Mouse (Mus musculus): ENCODE data around the gene Ccdc126. TPM values are rescaled to one million over a fixed set of nuclear protein-coding genes. Genes with fewer than 3 reads are reported as not detected.
"Not testable (repeated sequence)": the region's sequence is repeated elsewhere in the genome, so short reads cannot be mapped to it uniquely, and the experiment has no call there.

Ccdc126 gene
- 10 to 100 TPM in 1 of 2 experiments, 1 to 10 TPM in 1; 9.8 to 10.1 TPM for total RNA-seq (2021)

DNA sequence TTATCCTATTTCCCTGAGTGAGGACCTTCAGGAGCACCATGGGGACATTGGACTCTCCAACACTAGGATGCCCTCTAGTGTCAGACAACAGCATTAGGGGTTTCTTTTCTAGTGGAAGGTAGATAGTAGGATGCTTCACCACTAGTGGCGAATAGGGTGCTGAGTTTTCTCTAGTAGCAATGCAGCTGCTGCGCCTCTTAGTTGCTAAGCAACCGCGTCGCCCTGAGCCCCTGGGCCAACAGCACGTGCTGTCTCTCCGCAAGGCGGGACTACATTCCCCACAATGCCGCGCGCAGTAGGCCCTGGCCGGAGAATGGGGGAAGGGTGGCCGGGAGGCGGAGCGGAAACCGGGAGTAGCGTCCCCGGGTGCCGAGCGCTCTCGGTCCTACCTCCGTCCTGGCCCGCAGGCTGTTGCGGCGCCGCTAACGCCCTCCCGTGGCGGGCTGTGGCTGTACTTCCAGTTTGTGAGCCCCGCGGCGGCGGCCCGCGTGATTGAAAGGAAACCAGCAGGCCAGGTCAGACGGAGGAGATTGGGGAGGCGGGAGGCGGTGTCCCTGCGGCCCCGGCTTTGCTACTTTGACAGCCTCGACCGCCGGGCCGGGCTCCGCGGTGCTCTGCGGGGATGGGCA lies at the start of gene Ccdc126:
Ccdc126 (plus strand) TSS at position 309 of the 629 bp plus-strand sequence.
- DNase-seq (ENCODE audit: low spot score in 2 of 2) = peak; percentile 98 to 99
- intact Hi-C loops (cut with DNase I) = loop anchor here (2.0 to 5.0 kb wide), 4 partner anchors 48 to 92 kb away; partner anchors contain the start of gene Fam221a

DNA sequence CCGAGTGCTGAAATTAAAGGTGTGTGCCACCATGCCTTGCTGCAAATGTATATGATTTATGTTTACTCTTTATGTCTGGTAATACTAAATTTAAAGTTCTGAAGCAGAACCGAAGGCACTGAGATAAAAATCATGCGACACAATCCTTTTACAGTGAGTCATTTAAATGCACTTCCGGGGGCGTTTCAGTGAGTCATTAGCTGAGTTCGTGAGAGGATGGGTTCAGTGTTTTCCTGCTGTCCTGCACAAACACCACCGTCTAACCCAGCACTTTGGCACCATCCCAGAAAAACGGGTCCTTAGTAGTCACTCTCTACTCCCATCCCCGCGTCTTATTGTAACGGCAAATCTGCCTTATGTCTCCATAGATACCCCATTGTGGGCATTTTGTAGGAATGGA lies 49.2 kb upstream of the Ccdc126 start:
- peak in 1 of 2 experiments; percentile 35 for DNase-seq (ENCODE audit: low spot score in 2 of 2)
- intact Hi-C loops (cut with DNase I) = loop anchor here (1.0 to 2.0 kb wide), 2 partner anchors 49 to 128 kb away; partner anchors contain the start of gene Ccdc126

DNA sequence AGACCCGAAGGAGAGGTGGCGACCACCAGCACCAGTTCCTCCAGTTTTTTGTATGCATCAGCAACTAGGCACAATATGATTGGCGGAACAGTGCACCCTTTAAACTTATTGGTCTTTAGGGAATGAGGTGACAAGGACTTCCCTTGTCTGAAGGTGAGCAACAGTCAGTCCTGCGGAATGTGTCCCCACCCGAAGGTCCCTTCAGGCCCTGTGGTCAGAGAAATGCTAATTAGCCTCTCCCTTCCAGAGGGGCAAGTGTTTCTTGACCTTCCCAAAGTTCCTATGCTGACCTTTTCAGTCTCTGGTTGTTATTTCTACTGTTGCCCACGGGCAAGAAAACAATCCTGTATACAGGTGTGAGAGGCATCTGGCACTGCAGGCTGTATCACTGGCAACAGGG lies 47.3 kb upstream of the Ccdc126 start:
- DNase-seq (ENCODE audit: low spot score in 2 of 2) = no peak

DNA sequence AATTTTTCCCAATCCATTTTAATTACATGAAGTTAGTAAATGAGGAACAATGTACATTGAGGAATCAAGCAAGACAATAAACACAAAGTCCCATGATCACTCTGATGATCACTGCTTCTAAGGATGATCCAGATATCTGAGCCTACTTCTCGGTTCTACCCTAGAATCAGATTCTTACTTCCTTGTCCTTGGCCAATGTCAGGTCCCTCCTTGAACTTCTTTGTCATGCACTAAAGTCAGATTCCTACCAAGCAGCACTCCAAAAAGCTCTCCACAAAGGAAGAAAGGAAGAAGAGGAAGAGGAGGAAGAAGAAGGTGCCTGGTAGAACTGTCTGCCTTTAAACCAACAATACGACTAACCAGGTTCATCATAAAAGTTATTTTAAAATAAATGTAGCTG lies 46.2 kb upstream of the Ccdc126 start:
- intact Hi-C loops (cut with DNase I) = no loop called here
- no peak for DNase-seq (ENCODE audit: low spot score in 2 of 2)

More for the DNA sequence above, 47.3 kb upstream of the Ccdc126 start:
- intact Hi-C loops (cut with DNase I) = no loop called here

DNA sequence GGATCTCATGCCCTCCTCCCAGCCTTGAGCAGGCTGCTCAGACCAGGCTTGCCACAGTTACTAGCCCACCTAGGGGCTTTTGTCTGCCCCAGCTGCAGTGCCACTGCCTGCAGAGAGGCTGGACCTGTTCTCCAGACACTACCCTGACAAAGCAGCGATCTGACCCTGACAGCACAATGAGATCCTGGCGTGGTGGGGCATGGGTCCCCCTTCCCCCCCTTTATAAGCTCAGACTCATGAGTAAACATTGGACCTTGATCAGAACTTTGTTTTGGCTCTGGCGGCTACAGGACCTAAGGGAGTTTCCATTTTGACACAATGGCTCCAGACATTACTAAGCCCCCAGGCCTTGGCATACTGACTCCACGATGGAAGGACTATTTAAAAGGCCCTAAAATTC lies 45.1 kb upstream of the Ccdc126 start:
- no peak for DNase-seq (ENCODE audit: low spot score in 2 of 2)
- intact Hi-C loops (cut with DNase I) = no loop called here

DNA sequence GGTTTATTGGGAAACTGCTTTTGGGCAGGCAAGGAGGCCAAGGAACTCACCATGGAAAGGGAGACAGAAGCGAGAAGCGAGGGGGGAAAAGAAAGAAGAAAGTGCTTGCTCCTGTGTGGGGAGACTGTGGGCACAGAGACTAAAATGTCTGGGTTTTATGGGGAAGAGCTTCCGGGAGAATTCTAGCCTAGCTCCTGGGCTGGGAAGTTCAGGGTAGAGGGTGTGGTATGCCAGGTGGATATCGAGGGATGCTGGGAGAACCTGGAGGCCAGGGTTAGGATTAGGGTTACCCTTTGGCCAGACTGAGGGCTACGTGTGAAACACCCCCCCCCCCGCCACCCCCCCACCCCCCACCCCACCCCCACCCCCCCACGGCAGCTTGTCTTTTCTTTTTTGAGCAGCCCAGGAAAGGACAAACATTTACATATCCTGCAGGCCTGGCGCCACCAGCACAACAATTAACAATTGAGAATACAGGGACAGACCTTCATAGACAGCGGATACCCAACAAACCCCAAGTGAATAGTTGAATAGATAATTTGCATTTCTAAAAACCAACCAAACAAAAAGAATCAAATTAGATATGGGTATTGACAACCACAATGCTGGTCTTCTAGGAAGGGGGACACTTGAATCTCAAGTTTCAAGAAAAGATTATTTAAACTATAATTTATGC lies 44.5 kb upstream of the Ccdc126 start:
- intact Hi-C loops (cut with DNase I) = no loop called here
- no peak for DNase-seq (ENCODE audit: low spot score in 2 of 2)

DNA sequence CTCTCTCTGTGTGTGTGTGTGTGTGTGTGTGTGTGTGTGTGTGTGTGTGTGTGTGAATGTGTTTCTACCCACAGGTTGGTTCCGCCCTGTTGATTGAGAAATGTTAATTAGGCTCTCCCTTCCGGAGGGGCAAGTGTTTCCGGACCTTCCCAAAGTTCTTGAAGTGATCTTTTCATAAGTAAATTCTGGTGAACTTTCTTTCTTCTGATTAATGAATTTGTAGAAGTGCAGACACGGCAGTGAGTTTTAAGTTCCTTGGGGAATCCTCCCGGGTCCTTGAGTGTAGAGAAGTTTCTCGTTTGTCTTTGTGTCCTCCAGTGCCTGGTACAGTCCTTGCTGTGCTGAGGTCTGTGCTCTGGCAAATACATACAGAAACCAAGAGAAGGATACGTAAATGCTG lies 43.8 kb upstream of the Ccdc126 start:
- intact Hi-C loops (cut with DNase I) = no loop called here
- DNase-seq (ENCODE audit: low spot score in 2 of 2) = no peak

DNA sequence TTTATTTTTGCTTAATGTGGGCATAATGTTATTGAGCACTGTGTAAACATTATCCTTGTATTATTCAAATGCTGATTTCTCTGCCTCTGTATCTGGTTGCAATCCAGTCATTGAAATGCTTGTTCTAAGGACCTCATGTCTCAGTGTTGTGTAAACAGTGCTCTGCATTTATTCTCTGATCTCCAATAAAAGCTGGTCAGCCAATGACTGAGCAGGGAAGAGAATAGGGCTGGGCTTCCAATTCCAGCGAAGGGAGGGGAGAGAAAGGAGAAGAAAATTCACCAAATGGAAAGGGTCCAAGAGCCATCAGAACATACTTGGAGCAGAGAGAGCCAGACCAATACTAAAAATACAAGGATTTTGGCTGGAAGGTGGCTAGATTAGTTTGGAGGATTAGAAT lies 38.1 kb upstream of the Ccdc126 start:
- no peak for DNase-seq (ENCODE audit: low spot score in 2 of 2)
- intact Hi-C loops (cut with DNase I) = no loop called here

DNA sequence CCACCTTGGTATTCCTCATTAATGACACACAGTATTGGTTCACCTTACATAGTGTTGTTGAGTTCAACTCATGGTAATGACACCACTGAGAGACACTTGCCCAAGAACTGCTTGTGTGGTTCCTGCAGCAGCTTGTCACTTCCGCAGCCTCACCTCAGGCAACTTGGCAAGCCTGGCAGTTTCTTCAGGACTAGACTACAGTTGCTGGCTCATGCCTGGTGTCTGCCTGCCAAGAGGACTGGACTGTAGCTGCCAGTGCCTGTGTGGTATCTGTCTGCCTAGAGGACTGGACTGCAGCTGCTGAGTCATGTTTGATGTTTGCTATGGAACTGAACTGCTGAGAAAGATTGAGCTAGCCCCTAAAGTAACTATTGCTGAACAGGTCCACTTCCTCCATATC lies 37.0 kb upstream of the Ccdc126 start:
- DNase-seq (ENCODE audit: low spot score in 2 of 2) = peak in 1 of 2 experiments; percentile 11
- intact Hi-C loops (cut with DNase I) = no loop called here

DNA sequence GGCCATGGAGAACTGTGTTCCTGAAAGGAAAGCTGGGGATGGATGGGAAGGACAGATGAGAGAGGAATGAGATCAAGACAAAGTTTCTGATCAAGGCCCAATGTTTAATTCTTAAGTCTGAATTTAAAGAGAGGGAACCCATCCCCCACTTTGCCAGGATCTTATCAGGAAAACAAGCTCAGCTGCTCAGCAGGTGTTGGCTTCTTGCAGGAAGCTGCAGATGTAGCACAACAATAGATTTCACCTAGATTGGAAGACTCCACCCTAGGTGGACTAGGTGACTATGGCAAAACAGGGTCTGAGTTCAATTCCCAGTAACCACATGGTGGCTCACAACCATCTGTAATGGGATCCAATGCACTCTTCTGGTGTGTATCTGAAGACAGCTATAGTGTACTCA lies 20.8 kb upstream of the Ccdc126 start:
- DNase-seq (ENCODE audit: low spot score in 2 of 2) = no peak
- intact Hi-C loops (cut with DNase I) = no loop called here

DNA sequence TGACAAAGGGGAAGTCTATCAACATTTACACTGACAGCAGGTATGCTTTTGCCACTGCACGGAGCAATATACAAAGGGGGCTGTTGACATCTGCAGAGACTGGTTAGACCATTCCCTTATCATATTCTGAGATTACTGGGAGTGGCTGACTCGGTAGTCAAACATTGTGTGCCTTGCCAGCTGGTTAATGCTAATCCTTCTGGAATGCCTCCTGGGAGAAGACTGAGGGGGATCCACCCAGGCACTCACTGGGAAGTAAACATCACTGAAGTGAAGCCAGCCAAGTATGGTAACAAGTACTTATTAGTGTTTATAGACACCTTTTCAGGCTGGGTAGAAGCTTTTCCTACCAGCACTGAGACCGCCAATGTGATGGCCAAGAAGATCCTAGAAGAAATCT lies 4.3 kb upstream of the Ccdc126 start:
- DNase-seq (ENCODE audit: low spot score in 2 of 2) = not testable (repeated sequence)
- intact Hi-C loops (cut with DNase I) = loop anchor here (5.0 kb wide), 1 partner anchor 88 kb away; no protein-coding TSS in a partner anchor

DNA sequence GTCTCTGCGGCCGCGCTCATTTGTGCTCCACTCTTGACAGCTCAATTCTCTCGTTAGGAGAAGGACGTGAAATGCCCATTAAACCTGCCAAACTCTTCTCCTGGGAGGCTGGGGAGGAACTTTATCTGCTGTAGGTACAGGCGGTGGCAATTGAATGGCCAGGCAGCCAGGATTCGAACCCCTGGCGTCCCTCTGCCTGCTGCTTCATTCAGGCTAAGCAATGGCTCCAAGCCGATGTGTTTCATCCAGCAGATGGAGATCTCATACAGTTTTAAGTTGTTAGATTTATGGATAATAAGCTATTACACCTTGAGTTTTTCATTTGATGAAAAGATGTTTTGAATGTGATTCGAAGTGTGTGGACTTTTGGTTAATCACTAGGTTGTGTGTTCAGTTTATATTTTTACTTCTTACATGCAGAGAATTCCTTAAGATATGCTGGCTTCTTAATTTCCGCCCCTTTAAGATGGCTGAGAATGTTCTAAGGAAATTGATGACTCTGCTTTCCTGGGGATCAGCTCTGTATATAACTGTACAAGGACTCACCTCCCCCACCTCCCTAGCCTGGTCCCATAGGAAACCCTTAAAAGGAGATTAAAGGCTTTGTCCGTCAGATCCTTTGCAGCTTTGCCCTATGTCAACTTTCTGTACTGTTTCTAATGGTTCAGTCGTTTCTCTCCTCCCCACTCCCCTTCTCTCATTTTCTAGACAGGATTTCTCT lies 681 bp downstream of the Ccdc126 start:
- peak; percentile 30 to 51 for DNase-seq (ENCODE audit: low spot score in 2 of 2)
- intact Hi-C loops (cut with DNase I) = loop anchor here (2.0 to 5.0 kb wide), 4 partner anchors 47 to 92 kb away; partner anchors contain the start of gene Fam221a

DNA sequence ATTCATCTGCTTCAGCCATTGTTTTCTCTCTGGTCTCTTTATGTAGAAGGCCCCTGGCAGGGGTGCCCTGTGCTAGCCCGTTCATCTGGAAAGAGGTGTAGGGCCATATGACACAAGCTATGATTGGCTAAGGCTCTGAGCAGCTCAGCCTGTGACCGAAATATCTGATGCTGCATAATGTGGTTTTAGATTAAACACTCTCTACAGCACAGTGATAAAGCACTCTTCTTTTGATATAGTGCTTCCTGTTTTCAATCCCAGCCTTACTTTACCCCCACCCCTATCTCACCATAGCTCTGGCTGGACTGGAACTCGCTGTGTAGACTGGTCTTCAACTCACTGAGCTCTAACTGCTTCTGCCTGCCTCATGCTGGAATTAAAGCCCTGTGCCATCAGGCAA lies 2.3 kb downstream of the Ccdc126 start:
- intact Hi-C loops (cut with DNase I) = no loop called here
- no peak for DNase-seq (ENCODE audit: low spot score in 2 of 2)

DNA sequence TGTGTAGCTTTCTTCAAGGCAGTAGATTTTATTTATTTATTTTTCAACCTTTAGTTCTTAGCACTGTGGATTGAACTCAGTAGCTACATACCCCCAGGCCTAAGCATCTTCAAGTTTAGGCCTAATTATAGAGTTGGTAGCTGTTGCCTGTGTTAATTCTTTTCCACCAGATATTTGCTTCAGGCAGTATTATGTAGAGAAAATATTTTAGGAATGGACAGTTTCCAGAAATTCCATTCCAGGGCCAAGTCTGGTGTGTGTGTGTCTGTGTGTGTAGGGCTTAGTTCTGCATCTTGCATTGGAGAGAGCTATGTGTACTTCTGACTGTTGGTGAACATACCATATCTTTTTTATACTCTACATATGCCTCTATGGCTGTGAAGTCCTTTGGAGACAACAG lies 3.0 kb downstream of the Ccdc126 start:
- DNase-seq (ENCODE audit: low spot score in 2 of 2) = peak; percentile 12 to 24
- intact Hi-C loops (cut with DNase I) = no loop called here

DNA sequence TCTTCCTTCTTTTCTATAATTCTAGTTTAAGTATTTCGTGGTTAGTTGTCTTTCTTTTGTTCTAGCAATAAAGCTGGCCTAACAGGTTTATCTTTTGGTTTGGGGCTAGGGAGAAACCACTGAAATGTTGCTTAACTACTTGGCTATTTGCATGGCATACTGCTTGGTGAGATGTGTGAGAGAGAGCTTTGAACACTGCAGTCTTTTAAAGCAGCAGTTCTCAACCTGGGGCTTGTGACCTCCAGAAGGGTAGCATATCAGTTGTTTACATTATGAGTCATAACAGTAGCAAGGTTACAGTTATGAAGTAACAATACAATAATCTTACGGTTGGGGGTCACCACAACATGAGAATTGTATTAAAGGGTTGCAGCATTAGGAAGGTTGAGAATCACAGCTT lies 3.9 kb downstream of the Ccdc126 start:
- intact Hi-C loops (cut with DNase I) = no loop called here
- DNase-seq (ENCODE audit: low spot score in 2 of 2) = no peak

DNA sequence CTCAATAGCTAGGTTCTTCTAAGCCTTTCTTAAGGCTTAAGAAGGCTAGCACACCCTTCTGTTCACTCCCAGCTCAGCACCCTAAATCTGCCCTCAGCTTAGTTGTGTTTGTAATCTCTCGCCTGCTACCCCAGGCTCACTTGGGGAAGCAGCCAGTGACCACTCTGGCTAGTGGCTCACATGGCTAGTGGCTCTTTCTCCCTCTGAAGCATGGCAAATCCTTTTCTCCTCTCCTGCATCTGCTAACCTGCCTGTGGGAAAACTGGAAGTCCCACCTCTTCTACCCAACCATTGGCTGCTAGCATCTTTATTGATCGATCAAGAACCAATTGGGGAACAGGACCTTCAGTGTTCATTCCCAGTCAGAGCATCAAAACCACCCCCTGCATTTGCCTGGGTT lies 5.5 kb downstream of the Ccdc126 start:
- no peak for DNase-seq (ENCODE audit: low spot score in 2 of 2)
- intact Hi-C loops (cut with DNase I) = no loop called here

DNA sequence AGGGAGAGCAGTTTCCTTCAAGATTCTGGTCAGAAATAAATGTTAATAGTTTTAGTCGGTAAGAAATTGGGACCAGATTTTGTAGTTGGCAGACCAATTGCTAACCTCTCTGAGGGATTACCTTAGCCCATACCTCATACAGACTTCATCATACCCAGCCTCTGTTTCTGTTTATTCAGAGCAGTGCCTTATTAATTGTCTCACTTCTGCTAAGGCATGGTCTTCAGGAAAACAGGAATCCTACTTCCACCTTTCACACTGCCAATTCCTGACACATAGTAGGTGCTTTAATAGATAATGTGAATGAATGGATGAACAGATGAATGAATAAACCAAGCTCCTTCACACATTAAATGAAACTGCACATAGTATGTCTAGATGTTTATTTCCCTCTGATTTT lies 6.2 kb downstream of the Ccdc126 start:
- intact Hi-C loops (cut with DNase I) = no loop called here
- no peak for DNase-seq (ENCODE audit: low spot score in 2 of 2)

DNA sequence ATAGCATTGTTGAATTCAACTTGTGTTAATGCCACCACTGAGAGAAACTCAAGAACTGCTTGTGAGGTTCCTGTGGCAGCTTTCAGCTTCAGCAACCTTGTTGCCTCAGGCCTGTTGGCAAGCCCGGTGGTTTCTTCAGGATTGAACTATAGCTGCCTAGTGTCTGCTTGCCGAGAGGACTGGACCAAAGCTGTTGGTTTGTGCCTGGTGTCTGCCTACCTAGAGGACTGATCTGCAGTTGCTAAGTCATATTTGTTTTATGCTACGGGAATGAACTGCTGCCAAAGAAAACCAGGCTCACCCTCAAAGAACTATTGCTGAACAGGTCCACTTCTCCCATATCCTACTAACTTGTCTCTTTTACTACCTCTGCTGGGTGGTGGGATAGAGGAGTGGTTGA lies 7.8 kb downstream of the Ccdc126 start:
- DNase-seq (ENCODE audit: low spot score in 2 of 2) = no peak
- intact Hi-C loops (cut with DNase I) = no loop called here

DNA sequence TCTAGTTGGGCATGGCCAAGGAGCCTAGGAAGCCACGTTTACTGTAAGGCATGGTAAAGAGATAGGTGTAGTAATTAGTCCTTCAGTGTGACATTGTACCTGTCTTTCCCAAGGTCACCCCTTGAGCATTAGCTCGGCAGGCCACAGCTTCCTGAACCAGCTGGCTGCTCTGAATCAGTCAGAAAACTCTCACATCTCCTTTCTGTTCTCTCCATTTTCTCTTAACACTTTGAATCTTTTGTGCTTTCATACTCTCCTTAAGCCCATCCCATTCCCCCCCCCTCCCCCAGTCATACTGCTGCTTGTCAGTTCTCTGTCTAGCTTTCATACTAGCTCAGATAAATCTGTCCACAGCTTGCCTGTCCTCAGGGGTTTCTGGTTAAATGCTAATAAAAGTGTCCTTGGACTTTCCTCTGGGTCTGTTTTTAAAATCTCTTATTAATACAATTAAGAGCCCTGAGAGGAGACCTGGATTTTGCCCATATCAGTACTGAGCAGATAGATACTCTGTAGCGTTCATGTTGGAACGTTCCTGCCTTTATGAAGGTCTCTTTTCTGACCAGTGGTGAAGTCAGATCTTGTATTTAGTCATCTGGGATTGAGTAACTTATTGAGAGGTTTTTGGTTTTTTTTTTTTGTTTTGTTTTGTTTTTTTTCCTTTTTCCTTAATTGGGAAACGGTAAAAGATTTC lies 12.4 kb downstream of the Ccdc126 start:
- DNase-seq (ENCODE audit: low spot score in 2 of 2) = no peak
- intact Hi-C loops (cut with DNase I) = no loop called here

DNA sequence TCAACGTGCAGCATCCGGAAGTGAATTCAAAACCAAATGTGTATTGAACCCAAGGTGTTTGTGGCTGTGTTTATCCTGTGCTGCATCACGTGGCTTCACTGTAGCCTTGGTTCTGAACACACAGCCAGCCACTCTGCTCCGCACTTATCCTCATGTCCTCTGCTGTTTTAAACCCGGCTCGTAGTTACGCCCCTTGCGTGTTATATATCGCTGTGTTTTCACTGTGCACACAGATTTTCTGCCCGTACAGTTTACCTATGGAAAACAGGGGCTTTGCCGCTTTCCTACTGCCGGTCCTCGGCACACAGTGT lies 12.9 kb downstream of the Ccdc126 start:
- intact Hi-C loops (cut with DNase I) = no loop called here
- DNase-seq (ENCODE audit: low spot score in 2 of 2) = no peak
